Mouse (Mus musculus): ENCODE measurements around the gene Tesc. TPM values are rescaled to one million over a fixed set of nuclear protein-coding genes. Genes with fewer than 3 reads are reported as not detected.

Gene Tesc
- total and polyA plus RNA-seq, 3 experiments = 109 to 737 (median 185) TPM

- no peak for DNase-seq
Measured at GRCm38 (mm10) chr5:118108124-118108793, 80.7 kb downstream of the Tesc start.

GRCm38 (mm10) chr5:118108794-118109440 is 81.4 kb downstream of the Tesc start:
- DNase-seq = no peak

Other genes starting within 250 kb of the Tesc start
- gene Nos1, start 246.7 kb upstream of the Tesc start, total RNA-seq (2021) = under 1 TPM; 0.24 to 0.35 TPM
- gene Nos1, start 246.7 kb upstream of the Tesc start, polyA plus RNA-seq (2012; rRNA removed) = 0.13 and 0.20 TPM in 2 replicates
- 10 to 100 TPM; 52.6 to 95.2 TPM for gene Fbxo21, start 51.0 kb upstream of the Tesc start, total RNA-seq (2021)
- 93.6 and 106 TPM in 2 replicates for gene Fbxo21, start 51.0 kb upstream of the Tesc start, polyA plus RNA-seq (2012; rRNA removed)
- 10 to 100 TPM; 36.0 to 50.1 TPM for gene Fbxw8, start 127.7 kb downstream of the Tesc start, total RNA-seq (2021)
- 51.8 and 54.6 TPM in 2 replicates for gene Fbxw8, start 127.7 kb downstream of the Tesc start, polyA plus RNA-seq (2012; rRNA removed)
- not detected for gene Hrk, start 136.9 kb downstream of the Tesc start, total RNA-seq (2021)
- gene Hrk, start 136.9 kb downstream of the Tesc start, polyA plus RNA-seq (2012; rRNA removed) = not detected in 2 replicates
- 1 to 10 TPM; 3.7 to 4.2 TPM for gene Rnft2, start 217.4 kb downstream of the Tesc start, total RNA-seq (2021)
- gene Rnft2, start 217.4 kb downstream of the Tesc start, polyA plus RNA-seq (2012; rRNA removed) = 9.2 TPM in 2 replicates
- 1 to 10 TPM; 5.3 to 8.1 TPM for gene 2410131K14Rik, start 217.5 kb downstream of the Tesc start, total RNA-seq (2021)
- 5.3 and 6.2 TPM in 2 replicates for gene 2410131K14Rik, start 217.5 kb downstream of the Tesc start, polyA plus RNA-seq (2012; rRNA removed)